Mouse (Mus musculus): ENCODE measurements at regions not wholly inside any gene's neighbourhood (a gene's known extent, or its start where the extent isn't known, plus 50 kb on each side); places are given as distances from the start of the nearest gene placed in this dataset.

GRCm38 (mm10) chr8:89412046-89412445 lies 368.1 kb upstream of the Sall1 start:
- TF ChIP-seq POLR2A (IDR thresholded peaks at IDR 0.05; ENCODE audit: low read depth, low read length), result no peak
- no peak for TF ChIP-seq CTCF (IDR thresholded peaks at IDR 0.05; ENCODE audit: borderline replicate concordance, insufficient read depth, low read length)
